Mouse (Mus musculus) duodenum, adult 2 months (tissue): ENCODE measurements around the gene Phf3. TPM values are rescaled to one million over a fixed set of nuclear protein-coding genes. Genes with fewer than 3 reads are reported as not detected.

ENCODE experiments used
- polyA plus RNA-seq: library from polyadenylated mRNA; depleted of rRNA; stranded (reverse); fragments of >200 nt; gene quantifications from 2 replicates; pipeline ENCODE4 v1.2.3, GENCODE M21; 2012; ENCODE audit warnings: low replicate concordance; rRNA removed

The Phf3 gene
- polyA plus RNA-seq: 17.7 and 17.9 TPM in 2 replicates

GRCm38 (mm10) chr1:30873541-30874260 lies at the start of gene Phf3:
Gene Phf3 (minus strand): TSS chr1:30873921.

Other genes starting within 250 kb of the Phf3 start
- not detected in 2 replicates for gene AC153137.1, start 104.0 kb upstream of the Phf3 start, polyA plus RNA-seq